Mouse (Mus musculus) neural tube, embryonic 15.5 days (tissue): Measurements from ENCODE around the gene Wdr54. TPM values are rescaled to one million over a fixed set of nuclear protein-coding genes. Genes with fewer than 3 reads are reported as not detected.
A peak's percentile ranks its signal among the peaks of the same experiment; 100 is the strongest.

Experiments used
- ATAC-seq: fragments of 200-750 bp; cut with Nextera tagmentation; 2 replicates; pipeline ENCODE4 v1.8.0; 2017; ENCODE audit warnings: mild to moderate bottlenecking, moderate TSS enrichment, moderate library complexity; ENCODE audit not compliant: low FRiP score
- H3K27ac ChIP-seq: fragments of 300-500 bp; sonication (generic); replicated peaks from 2 replicates; pipeline ENCODE4 v1.5.1; 2015; ENCODE audit warnings: mild to moderate bottlenecking, inconsistent platforms
- H3K27me3 ChIP-seq: fragments of 300-500 bp; sonication (generic); replicated peaks from 2 replicates; pipeline ENCODE4 v1.6.1; 2015; ENCODE audit warnings: inconsistent platforms
- H3K36me3 ChIP-seq: fragments of 300-500 bp; sonication (generic); 2 replicates; pipeline ENCODE4 v1.6.1; 2015; ENCODE audit warnings: inconsistent platforms
- H3K4me1 ChIP-seq: fragments of 300-500 bp; sonication (generic); 2 replicates; pipeline ENCODE4 v1.6.1; 2015; ENCODE audit warnings: inconsistent platforms
- H3K4me2 ChIP-seq: fragments of 300-500 bp; sonication (generic); 2 replicates; pipeline ENCODE4 v1.6.1; 2015; ENCODE audit warnings: inconsistent platforms, mild to moderate bottlenecking, moderate library complexity
- H3K4me3 ChIP-seq: fragments of 300-500 bp; sonication (generic); replicated peaks from 2 replicates; pipeline ENCODE4 v1.5.1; 2015; ENCODE audit warnings: mild to moderate bottlenecking, inconsistent platforms
- H3K9ac ChIP-seq: fragments of 300-500 bp; sonication (generic); replicated peaks from 2 replicates; pipeline ENCODE4 v1.6.1; 2015; ENCODE audit warnings: mild to moderate bottlenecking, inconsistent platforms
- H3K9me3 ChIP-seq: fragments of 300-500 bp; sonication (generic); replicated peaks from 2 replicates; pipeline ENCODE4 v1.6.1; 2016; ENCODE audit warnings: inconsistent platforms
- WGBS: fragments of 180-500 bp; shearing (Covaris S2); methylation state at CpG from one replicate; pipeline ENCODE4 v1.1.7; 2015; ENCODE audit warnings: mixed read lengths; 5-methylcytosine and 5-hydroxymethylcytosine counted together
- polyA plus RNA-seq: library from polyadenylated mRNA; unstranded; fragments of >200 nt; fragmentation: Nextera tagmentation; extraction: Ambion mirVana; gene quantifications from 2 replicates; pipeline ENCODE4 v1.2.1, GENCODE M21; 2015

Wdr54 gene
- polyA plus RNA-seq, 1 experiment from 2014 or later = 18.6 TPM

- 0 out of 2 replicates have a peak, but pooled peaks have one; percentile 13 for ATAC-seq
- WGBS = under 1% methylated on average over 30 of the region's 30 CpGs
- no peaks in the 10 kb centered on the region for H3K9me3 ChIP-seq
These were observed 31.3 kb downstream of the Wdr54 start for GRCm38 (mm10) chr6:83124851-83125312.

DNA sequence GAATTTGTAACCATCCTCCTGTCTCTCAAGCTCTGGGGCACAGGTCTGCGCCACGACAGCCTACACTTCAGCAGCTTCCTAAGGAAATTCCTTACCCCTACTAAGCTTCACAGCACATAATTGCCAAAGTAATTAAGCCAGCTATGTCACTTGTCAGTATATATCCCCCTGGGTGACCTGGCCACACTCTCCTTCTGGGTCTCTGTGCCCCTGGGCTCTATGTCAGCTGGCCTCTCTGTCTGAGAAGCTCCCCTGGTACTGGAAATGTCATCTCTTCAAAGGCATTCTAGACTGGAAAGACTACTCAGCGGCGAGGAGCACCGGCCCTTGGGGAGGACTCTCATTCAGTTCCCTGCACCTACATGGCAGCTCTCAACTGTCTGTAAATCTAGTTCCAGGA, 33.2 kb downstream of the Wdr54 start:
- WGBS = 69% methylated on average over 5 of the region's 5 CpGs
- H3K4me1 ChIP-seq = peaks cover 49% of the 10 kb centered on the region
- H3K36me3 ChIP-seq = peaks cover 19% of the 10 kb centered on the region
- H3K27ac ChIP-seq = no peak overlapping the region; the same call in 1 of the 2 replicates
- H3K9me3 ChIP-seq = no peaks in the 10 kb centered on the region
- no peak overlapping the region; the same call in 1 of the 2 replicates for H3K9ac ChIP-seq
- H3K27me3 ChIP-seq = no peaks in the 10 kb centered on the region
- H3K4me2 ChIP-seq = peak overlapping the region; percentile 97
- H3K4me3 ChIP-seq = no peak overlapping the region; the same call in 1 of the 2 replicates
- ATAC-seq = no peak

More at GRCm38 (mm10) chr6:83124851-83125312, 31.3 kb downstream of the Wdr54 start:
- Histone ChIP-seq H3K9ac (peak overlapping the region; percentile 55), H3K27ac (peak overlapping the region; percentile 54; the same call in 1 of the 2 replicates), H3K4me1 (peaks cover 37% of the 10 kb centered on the region), H3K4me3 (peak overlapping the region; percentile 72), H3K36me3 (peaks cover 3% of the 10 kb centered on the region; the same call in 1 of the 2 replicates), H3K27me3 (no peaks in the 10 kb centered on the region), H3K4me2 (peak overlapping the region; percentile 90)

DNA sequence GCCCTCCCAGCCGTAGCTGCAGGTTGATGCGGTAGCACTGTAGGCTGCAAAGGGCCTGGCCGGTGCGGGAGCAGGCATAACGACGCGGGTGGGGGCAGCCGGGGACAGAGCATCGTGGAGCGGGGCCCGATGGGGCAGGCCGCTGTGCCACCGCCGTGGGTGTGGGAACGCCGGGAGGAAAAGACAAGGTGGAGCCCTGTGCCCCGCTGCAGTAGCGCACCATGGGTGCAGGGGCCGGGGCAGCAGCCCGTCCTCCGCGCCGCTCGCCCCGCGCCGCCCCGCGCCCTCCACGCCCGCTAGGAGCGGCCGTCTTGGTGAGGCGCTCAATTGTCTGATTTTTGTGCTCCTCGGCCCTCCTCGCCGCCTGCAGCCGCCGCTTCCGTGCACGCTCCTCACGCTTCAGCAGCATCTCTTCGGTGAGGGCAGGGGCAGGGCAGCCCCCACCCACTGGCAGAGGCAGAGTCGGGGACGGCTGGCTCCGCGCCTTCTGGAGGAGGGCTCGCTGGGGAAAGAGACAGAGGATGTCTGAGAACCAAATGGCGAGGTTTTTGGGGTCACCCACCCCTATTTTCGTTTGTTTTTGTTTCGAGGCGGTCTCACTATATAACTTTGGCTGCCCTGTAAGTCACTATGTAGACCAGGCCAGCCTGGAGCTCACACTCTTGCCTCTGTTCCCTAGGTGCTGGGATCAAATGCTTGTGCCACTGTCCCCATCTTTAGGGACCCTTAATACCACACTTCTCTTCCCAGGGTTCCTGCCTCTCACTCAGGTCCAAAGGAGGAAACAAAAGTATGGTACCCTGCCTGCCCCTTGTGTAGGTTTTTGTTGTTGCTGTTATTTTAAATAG, 34.1 kb downstream of the Wdr54 start:
- Histone ChIP-seq H3K9me3 (no peaks in the 10 kb centered on the region), H3K9ac (peak overlapping the region; percentile 73), H3K27me3 (no peaks in the 10 kb centered on the region), H3K4me3 (peak overlapping the region; percentile 83), H3K36me3 (peaks cover 27% of the 10 kb centered on the region), H3K4me1 (peaks cover 58% of the 10 kb centered on the region), H3K4me2 (peak overlapping the region; percentile 97), H3K27ac (peak overlapping the region; percentile 97)
- 3% methylated on average over 40 of the region's 52 CpGs for WGBS
- no peak; the same call in 1 of the 2 replicates for ATAC-seq

DNA sequence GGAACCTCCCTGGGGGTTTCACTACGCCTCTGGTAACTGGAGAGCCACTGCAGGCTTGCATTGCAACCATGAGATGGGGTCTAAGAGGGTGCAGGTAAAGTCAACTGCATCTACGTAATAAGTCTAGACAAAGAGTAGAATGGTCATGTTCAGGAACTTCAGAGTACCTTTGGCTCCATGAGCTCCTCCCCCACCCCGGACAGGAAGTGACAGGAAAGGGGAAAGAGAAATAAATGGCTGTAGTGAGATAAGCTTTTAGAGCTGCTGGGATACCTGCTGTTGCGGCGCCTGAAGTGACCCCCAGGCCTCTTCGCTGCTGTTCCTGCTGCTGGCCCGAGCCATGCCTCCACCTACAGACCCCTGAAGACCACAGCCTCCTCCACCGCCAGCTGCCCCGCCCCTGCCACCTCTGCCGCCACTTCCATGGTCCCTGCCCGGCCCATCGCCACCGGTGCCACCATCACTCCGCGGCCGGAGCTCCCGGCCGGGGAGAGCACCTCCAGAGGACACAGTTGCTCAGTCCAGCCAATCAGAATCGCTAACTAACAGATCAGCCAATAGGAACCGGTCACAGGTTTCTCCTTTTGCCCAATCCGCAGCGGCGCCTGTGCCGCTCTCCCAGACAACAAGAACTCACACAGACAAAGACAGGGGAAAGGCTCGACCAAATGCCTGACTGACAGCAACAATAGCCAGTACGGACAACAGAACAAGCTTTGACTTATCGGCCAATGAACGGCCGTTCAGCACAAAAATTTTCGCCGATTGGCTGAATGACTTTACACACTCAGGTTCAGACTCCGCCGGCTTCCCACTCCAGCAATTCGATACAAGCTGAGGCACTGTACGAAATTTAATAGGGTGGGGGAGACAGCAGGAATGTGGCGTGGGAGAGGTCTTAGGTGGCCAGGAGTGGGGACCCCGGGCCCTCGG, 35.0 kb downstream of the Wdr54 start, which contains the start of gene Wbp1:
TSS of gene Wbp1 (minus strand) at position 630 of the 933 bp plus-strand sequence.
- under 1% methylated on average over 38 of the region's 38 CpGs for WGBS
- peak within 1 kb of the TSS; percentile 97 for H3K4me2 ChIP-seq
- peak; percentile 95 for ATAC-seq
- H3K4me1 ChIP-seq = peaks cover 66% of the 10 kb centered on the region
- H3K9ac ChIP-seq = peak within 1 kb of the TSS; percentile 92
- H3K4me3 ChIP-seq = peak within 1 kb of the TSS; percentile 83
- no peaks in the 10 kb centered on the region for H3K9me3 ChIP-seq
- H3K27me3 ChIP-seq = no peaks in the 10 kb centered on the region
- peaks cover 30% of the 10 kb centered on the region for H3K36me3 ChIP-seq
- H3K27ac ChIP-seq = peak within 1 kb of the TSS; percentile 97

- peak overlapping the region; percentile 97 for H3K4me2 ChIP-seq
- H3K27ac ChIP-seq = peak overlapping the region; percentile 97; the same call in 1 of the 2 replicates
- peak overlapping the region; percentile 83 for H3K4me3 ChIP-seq
- peak overlapping the region; percentile 92; the same call in 1 of the 2 replicates for H3K9ac ChIP-seq
- H3K27me3 ChIP-seq = no peaks in the 10 kb centered on the region
- no peaks in the 10 kb centered on the region for H3K9me3 ChIP-seq
- ATAC-seq = no peak
- 80% methylated on average over 7 of the region's 7 CpGs for WGBS
- H3K36me3 ChIP-seq = peaks cover 30% of the 10 kb centered on the region
- peaks cover 73% of the 10 kb centered on the region for H3K4me1 ChIP-seq
These were observed 36.5 kb downstream of the Wdr54 start for GRCm38 (mm10) chr6:83119734-83120051.

DNA sequence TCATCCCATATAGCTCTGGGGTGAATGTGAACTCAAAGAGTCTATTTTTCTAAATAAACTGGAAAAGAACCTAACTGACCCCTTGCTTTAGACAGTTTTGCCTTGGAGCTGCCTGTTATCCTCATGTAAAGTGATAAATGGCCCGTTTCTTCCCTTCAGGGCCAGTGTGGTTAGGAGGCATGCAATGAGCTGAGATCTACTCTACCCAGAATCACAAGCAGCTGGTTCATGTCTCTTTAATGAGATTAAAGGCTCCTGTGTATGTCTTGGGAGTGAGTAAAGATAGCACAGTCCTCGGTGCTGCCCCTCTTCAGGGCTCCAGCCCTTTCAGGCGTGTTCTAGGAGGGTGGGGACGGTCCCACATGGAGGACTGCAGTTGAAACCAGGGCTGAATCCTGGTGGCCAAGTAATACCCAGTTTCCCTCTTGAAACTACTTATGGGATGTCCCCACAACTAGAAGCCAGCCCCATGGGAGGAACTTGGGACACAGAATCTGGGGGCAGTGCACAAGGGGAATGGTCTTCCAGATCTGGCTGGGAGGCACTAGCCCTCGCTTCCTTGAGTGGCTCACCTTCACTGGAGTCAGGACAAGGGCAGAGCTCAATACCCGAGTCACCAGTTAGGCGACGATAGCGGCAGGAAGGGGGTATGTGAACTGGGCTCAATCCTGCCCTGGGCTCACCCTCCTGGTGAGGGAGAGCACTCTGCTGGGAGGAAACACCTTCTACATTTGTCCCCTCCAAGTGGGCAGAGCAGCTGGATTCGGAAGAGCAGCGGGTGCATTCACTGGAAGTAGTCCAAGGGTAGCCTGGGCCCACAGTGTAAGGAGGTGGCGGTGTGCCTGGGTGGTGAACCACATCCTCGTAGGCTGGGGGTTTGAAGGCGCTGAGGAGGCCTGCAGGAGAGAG, 37.1 kb downstream of the Wdr54 start:
- H3K4me2 ChIP-seq = peak overlapping the region; percentile 97; the same call in 1 of the 2 replicates
- 0 out of 2 replicates have a peak overlapping the region, but pooled peaks have one; percentile 28 for H3K27ac ChIP-seq
- 0 out of 2 replicates have a peak overlapping the region, but pooled peaks have one; percentile 83 for H3K4me3 ChIP-seq
- WGBS = 86% methylated on average over 14 of the region's 14 CpGs
- H3K9ac ChIP-seq = 0 out of 2 replicates have a peak overlapping the region, but pooled peaks have one; percentile 92
- peaks cover 73% of the 10 kb centered on the region for H3K4me1 ChIP-seq
- no peak for ATAC-seq
- H3K27me3 ChIP-seq = no peaks in the 10 kb centered on the region
- H3K36me3 ChIP-seq = peaks cover 30% of the 10 kb centered on the region
- no peaks in the 10 kb centered on the region for H3K9me3 ChIP-seq

GRCm38 (mm10) chr6:83118369-83118768, 37.8 kb downstream of the Wdr54 start:
- Histone ChIP-seq H3K4me3 (no peak overlapping the region), H3K9me3 (no peaks in the 10 kb centered on the region), H3K27me3 (no peaks in the 10 kb centered on the region), H3K4me1 (peaks cover 67% of the 10 kb centered on the region), H3K27ac (0 out of 2 replicates have a peak overlapping the region, but pooled peaks have one; percentile 3), H3K4me2 (no peak overlapping the region), H3K9ac (0 out of 2 replicates have a peak overlapping the region, but pooled peaks have one; percentile 1), H3K36me3 (peaks cover 30% of the 10 kb centered on the region)
- WGBS = 81% methylated on average over 11 of the region's 11 CpGs
- no peak for ATAC-seq

DNA sequence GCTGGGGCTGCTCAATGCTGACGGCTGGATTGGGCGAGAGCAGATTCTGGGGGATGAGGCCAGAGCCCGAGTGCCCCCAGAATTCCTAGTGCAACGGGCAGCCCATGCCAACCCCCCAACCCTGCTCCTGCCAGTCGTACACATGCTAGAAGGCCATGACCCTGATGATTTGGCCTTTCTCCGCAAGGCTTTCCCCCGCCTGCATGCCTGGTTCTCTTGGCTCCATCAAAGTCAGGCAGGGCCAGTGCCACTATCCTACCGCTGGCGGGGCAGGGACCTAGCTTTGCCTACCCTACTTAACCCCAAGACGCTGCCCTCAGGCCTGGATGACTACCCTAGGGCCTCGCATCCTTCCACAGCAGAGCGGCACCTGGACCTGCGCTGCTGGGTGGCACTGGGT, 38.6 kb downstream of the Wdr54 start:
- Histone ChIP-seq H3K9ac (no peak overlapping the region; the same call in 1 of the 2 replicates), H3K9me3 (no peaks in the 10 kb centered on the region), H3K4me3 (no peak overlapping the region), H3K27ac (no peak overlapping the region), H3K4me2 (no peak overlapping the region), H3K36me3 (peaks cover 30% of the 10 kb centered on the region), H3K27me3 (no peaks in the 10 kb centered on the region), H3K4me1 (peaks cover 60% of the 10 kb centered on the region)
- no peak for ATAC-seq
- WGBS = 93% methylated on average over 13 of the region's 13 CpGs

GRCm38 (mm10) chr6:83117165-83117438, 39.1 kb downstream of the Wdr54 start:
- Histone ChIP-seq H3K9ac (no peak overlapping the region), H3K4me1 (peaks cover 55% of the 10 kb centered on the region), H3K27me3 (no peaks in the 10 kb centered on the region), H3K4me3 (no peak overlapping the region), H3K36me3 (peaks cover 30% of the 10 kb centered on the region), H3K4me2 (peak overlapping the region; percentile 92; the same call in 1 of the 2 replicates), H3K9me3 (no peaks in the 10 kb centered on the region), H3K27ac (no peak overlapping the region)
- ATAC-seq = no peak
- WGBS = 93% methylated on average over 4 of the region's 4 CpGs

DNA sequence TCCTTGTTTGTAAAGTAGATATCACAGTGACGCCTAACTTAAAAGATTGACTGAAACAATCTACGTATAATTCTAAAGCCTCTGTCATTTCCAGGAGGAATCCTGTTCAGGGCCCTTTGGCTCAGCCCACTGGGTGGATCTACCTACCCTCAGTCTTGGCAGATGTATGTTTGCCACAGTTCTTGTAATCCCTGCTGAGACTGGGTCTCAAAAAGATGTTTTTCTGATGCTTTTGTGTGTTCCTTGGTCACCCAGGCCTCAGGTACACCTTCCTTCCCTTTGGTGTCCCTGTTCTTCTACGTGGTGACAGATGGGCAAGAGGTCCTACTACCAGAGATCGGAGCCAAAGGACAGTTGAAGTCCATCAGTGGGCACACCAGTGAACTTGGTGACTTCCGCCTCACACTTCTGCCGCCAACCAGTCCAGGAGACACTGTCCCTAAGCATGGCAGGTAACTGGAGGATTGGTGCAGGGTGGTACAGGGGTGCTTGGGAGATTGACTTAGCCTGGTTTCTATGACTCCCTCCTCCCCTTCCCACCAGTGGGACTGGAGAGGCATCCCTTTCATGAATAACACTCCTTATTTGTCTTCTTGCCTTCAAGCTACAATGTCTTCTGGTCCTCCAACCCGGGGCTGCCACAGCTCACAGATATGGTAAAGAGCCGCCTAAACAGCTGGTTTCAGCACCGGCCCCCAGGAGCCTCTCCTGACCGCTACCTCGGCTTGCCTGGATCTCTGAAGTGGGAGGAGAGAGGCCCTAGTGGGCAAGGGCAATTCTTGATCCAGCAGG, 39.6 kb downstream of the Wdr54 start:
- ATAC-seq = no peak
- H3K27me3 ChIP-seq = no peaks in the 10 kb centered on the region
- peak overlapping the region; percentile 94 for H3K9ac ChIP-seq
- peaks cover 52% of the 10 kb centered on the region for H3K4me1 ChIP-seq
- H3K27ac ChIP-seq = peak overlapping the region; percentile 83; the same call in 1 of the 2 replicates
- peak overlapping the region; percentile 88 for H3K4me3 ChIP-seq
- whole genome bisulfite sequencing = 82% methylated on average over 11 of the region's 11 CpGs
- H3K9me3 ChIP-seq = no peaks in the 10 kb centered on the region
- H3K4me2 ChIP-seq = peak overlapping the region; percentile 92
- peaks cover 30% of the 10 kb centered on the region for H3K36me3 ChIP-seq
